Mouse (Mus musculus) testis, adult 2 months (tissue): Measurements from ENCODE around the gene Ddost.

ENCODE experiments used
- CTCF ChIP-seq: fragments of 200-500 bp; IDR thresholded peaks from 2 replicates; pipeline ENCODE4 v1.5.1; 2012; ENCODE audit warnings: low read depth, mild to moderate bottlenecking, inconsistent platforms, low read length, moderate library complexity; ENCODE audit not compliant: control insufficient read depth, insufficient read depth, insufficient replicate concordance
- POLR2A ChIP-seq: fragments of 200-500 bp; IDR thresholded peaks from 2 replicates; pipeline ENCODE4 v1.6.1; 2012; ENCODE audit warnings: low read depth, mild to moderate bottlenecking, inconsistent platforms, low read length, moderate library complexity; ENCODE audit not compliant: control insufficient read depth

GRCm38 (mm10) chr4:138258663-138259062, 45.9 kb upstream of the Ddost start:
- TF ChIP-seq CTCF (no peak), POLR2A (no peak)
